Mouse (Mus musculus): ENCODE measurements around the gene Olfr507.
"Not testable (repeated sequence)": the region's sequence is repeated elsewhere in the genome, so short reads cannot be mapped to it uniquely, and the experiment has no call there.

Gene Olfr507

GRCm38 (mm10) chr7:108621514-108621913 lies at the start of gene Olfr507:
Gene Olfr507, plus strand, starts transcription at chr7:108621814.
- no peak for DNase-seq (ENCODE audit: low spot score)

GRCm38 (mm10) chr7:108589797-108590196 lies 31.8 kb upstream of the Olfr507 start:
- DNase-seq (ENCODE audit: low spot score): no peak

GRCm38 (mm10) chr7:108601916-108602315 lies 19.7 kb upstream of the Olfr507 start:
- not testable (repeated sequence) for DNase-seq (ENCODE audit: low spot score)

GRCm38 (mm10) chr7:108610487-108610886 lies 11.1 kb upstream of the Olfr507 start, which contains the start of gene Olfr506:
Gene Olfr506, plus strand, starts transcription at chr7:108610787.
- DNase-seq (ENCODE audit: low spot score): no peak

GRCm38 (mm10) chr7:108614110-108614509 lies 7.5 kb upstream of the Olfr507 start:
- DNase-seq (ENCODE audit: low spot score): no peak

GRCm38 (mm10) chr7:108616781-108617180 lies 4.8 kb upstream of the Olfr507 start:
- not testable (repeated sequence) for DNase-seq (ENCODE audit: low spot score)

- DNase-seq (ENCODE audit: low spot score): no peak
These were observed 8.1 kb downstream of the Olfr507 start, which contains the start of gene Olfr508 for GRCm38 (mm10) chr7:108629694-108630093. Gene Olfr508, plus strand, starts transcription at chr7:108629994.

- DNase-seq (ENCODE audit: low spot score): no peak
These were observed 30.2 kb downstream of the Olfr507 start, which contains the start of gene Olfr509 for GRCm38 (mm10) chr7:108651806-108652205. Gene Olfr509, minus strand, starts transcription at chr7:108651906.

GRCm38 (mm10) chr7:108662419-108662818 lies 40.8 kb downstream of the Olfr507 start:
- DNase-seq (ENCODE audit: low spot score): no peak

GRCm38 (mm10) chr7:108666118-108666517 lies 44.5 kb downstream of the Olfr507 start, which contains the start of gene Olfr510:
Gene Olfr510, plus strand, starts transcription at chr7:108666418.
- no peak for DNase-seq (ENCODE audit: low spot score)

GRCm38 (mm10) chr7:108671058-108671457 lies 49.4 kb downstream of the Olfr507 start:
- no peak for DNase-seq (ENCODE audit: low spot score)
